Mouse (Mus musculus): Measurements from ENCODE around the gene Amelx.

- TF ChIP-seq CTCF (IDR thresholded peaks at IDR 0.05; ENCODE audit: borderline replicate concordance, insufficient read depth, low read depth, low read length) (no peak), POLR2A (IDR thresholded peaks at IDR 0.05; ENCODE audit: borderline replicate concordance, insufficient read depth, low read length) (no peak)
These were observed 35.5 kb upstream of the Amelx start for GRCm38 (mm10) chrX:169222357-169223062.
